Mouse (Mus musculus) thymus, adult 2 months (tissue): Measurements from ENCODE around the gene Dnmt3a.

ENCODE experiments used
- CTCF ChIP-seq: fragments of 200-500 bp; IDR thresholded peaks from 2 replicates; pipeline ENCODE4 v1.5.1; 2012; ENCODE audit warnings: mild to moderate bottlenecking, control low read depth, low read length, moderate library complexity, borderline replicate concordance; ENCODE audit not compliant: control insufficient read depth, poor library complexity, insufficient read depth; ENCODE audit errors: extremely low read depth
- POLR2A ChIP-seq: fragments of 200-500 bp; IDR thresholded peaks from 2 replicates; pipeline ENCODE4 v1.6.1; 2012; ENCODE audit warnings: mild to moderate bottlenecking, low read length, control low read depth, moderate library complexity; ENCODE audit not compliant: control insufficient read depth, poor library complexity, insufficient read depth; ENCODE audit errors: extremely low read depth

DNA sequence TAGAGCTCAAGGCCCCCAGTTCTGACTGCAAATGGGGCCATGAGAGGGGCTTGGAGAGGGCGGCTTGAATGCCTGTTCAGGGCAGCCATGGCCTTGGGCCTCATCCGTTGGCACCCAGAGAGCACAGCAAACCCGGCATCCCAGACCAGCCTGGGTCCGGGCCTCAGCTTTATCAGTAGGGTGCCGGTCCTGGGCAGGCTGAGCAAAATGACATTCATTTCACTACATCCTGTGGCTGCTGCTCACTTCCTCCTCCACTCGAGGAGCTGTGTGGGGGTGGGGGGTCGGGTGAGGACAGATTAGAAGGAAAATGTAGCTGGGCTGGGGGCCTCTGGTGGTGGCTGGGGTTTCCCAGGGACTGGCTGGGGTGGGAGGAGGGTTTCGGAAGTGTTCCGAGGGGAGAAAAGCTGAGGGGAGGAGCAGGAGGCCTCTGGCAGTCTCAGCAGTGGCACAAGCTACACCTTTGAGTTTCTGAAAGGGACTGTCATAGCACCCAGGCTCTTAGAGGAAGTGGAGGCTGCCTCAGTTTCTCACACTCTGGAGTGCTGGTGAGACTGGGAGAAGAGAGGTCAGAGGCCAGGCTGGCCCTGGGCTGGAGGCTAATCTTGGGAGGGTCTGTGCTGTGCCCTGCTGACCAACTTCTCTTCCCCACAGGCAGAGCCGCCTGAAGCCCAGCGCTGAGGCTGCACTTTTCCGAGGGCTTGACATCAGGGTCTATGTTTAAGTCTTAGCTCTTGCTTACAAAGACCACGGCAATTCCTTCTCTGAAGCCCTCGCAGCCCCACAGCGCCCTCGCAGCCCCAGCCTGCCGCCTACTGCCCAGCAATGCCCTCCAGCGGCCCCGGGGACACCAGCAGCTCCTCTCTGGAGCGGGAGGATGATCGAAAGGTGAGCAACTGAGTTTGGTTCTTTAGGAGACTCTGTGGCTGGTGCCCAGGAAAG is 28.8 kb downstream of the Dnmt3a start:
- 0 out of 2 replicates have a peak, but pooled peaks have one; percentile 47 for TF ChIP-seq CTCF
- TF ChIP-seq POLR2A: 0 out of 2 replicates have a peak, but pooled peaks have one; percentile 19
